Mouse (Mus musculus) activated CD4-positive, CD25-positive, alpha-beta regulatory T cell (primary cell): Measurements from ENCODE around the gene Kif3b. TPM values are rescaled to one million over a fixed set of nuclear protein-coding genes. Genes with fewer than 3 reads are reported as not detected.

Experiments
- polyA plus RNA-seq, 2 experiments: library from polyadenylated mRNA; unstranded; fragments of 100-300 nt; shearing (Covaris generic); gene quantifications; one replicate each; pipeline ENCODE4 v1.2.1; 2017

Gene Kif3b
- polyA plus RNA-seq: 10 to 100 TPM; 15.4 to 24.3 TPM

GRCm38 (mm10) chr2:153290938-153291928 is at the start of gene Kif3b:
Kif3b (plus strand) TSS chr2:153291413.

DNA sequence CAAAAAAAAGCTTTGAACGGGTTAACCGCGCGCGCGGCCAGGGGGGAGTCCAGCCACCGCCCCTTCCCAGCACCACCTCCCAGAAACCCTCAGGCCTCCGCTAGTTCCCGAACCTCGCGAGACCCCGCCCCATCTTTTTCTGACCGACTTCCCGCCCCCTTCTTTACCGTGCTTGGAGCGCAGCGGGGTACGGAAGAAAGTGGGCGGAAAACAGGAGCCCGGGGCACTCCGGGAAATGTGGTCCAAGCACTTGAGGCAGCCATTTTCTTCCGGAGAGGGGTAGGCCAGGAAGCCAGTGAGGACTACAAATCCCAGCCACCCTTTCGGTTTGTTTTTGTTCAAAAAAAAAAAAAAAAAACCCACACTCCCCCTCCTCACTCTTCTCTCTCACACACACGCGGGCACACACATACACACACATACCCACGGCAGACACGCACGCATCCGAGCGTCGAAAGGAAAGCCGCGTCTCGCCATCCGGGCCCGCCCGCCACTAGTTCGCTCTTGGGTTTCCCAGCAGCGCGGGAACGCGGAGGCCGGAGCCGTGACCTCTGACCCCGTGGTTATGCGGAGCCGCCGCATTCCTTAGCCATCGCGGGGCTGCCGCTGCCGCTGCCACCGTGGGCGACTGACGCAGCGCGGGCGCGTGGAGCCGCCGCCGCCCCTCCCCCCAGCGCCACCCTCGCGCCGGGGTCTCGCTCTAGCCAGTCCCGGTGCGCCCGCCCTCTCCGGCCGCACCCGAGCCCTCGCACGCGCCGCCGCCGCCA is 54.4 kb downstream of the Kif3b start, which contains the start of gene Asxl1:
Asxl1 (plus strand) TSS at position 376 of the 767 bp plus-strand sequence.

Other genes starting within 250 kb of the Kif3b start
- not detected for gene Ccm2l, start 225.5 kb upstream of the Kif3b start, polyA plus RNA-seq
- gene Hck, start 182.9 kb upstream of the Kif3b start, polyA plus RNA-seq: 1 to 10 TPM in 1 of 2 experiments, under 1 TPM in 1; 0.66 to 2.5 TPM
- 10 to 100 TPM; 38.1 to 51.4 TPM for gene Tm9sf4, start 130.1 kb upstream of the Kif3b start, polyA plus RNA-seq
- 10 to 100 TPM; 39.5 to 45.2 TPM for gene Tspyl3, start 66.0 kb upstream of the Kif3b start, polyA plus RNA-seq
- 10 to 100 TPM; 22.2 to 26.5 TPM for gene Plagl2, start 50.0 kb upstream of the Kif3b start, polyA plus RNA-seq
- 10 to 100 TPM; 15.2 to 17.0 TPM for gene Pofut1, start 49.9 kb upstream of the Kif3b start, polyA plus RNA-seq
- 10 to 100 TPM; 35.0 to 87.8 TPM for gene Asxl1, start 54.4 kb downstream of the Kif3b start, polyA plus RNA-seq
- gene 4930404H24Rik, start 201.4 kb downstream of the Kif3b start, polyA plus RNA-seq: not detected
- 1 to 10 TPM; 2.5 to 4.8 TPM for gene Nol4l, start 238.6 kb downstream of the Kif3b start, polyA plus RNA-seq